Mouse (Mus musculus) neural tube, embryonic 14.5 days (tissue): ENCODE data around the gene Gba2. TPM values are rescaled to one million over a fixed set of nuclear protein-coding genes. Genes with fewer than 3 reads are reported as not detected.
"Not testable (repeated sequence)": the region's sequence is repeated elsewhere in the genome, so short reads cannot be mapped to it uniquely, and the experiment has no call there.

Source experiments
- ATAC-seq: fragments of 200-750 bp; cut with Nextera tagmentation; 2 replicates; pipeline ENCODE4 v1.8.0; 2017; ENCODE audit warnings: low read depth, mild to moderate bottlenecking, moderate TSS enrichment, moderate library complexity
- H3K27ac ChIP-seq: fragments of 300-500 bp; sonication (generic); 2 replicates; pipeline ENCODE4 v1.5.1; 2014; ENCODE audit warnings: low read depth, mild to moderate bottlenecking, control low read depth, low read length, moderate library complexity, mixed read lengths
- H3K27me3 ChIP-seq: fragments of 300-500 bp; sonication (generic); 2 replicates; pipeline ENCODE4 v1.6.1; 2014; ENCODE audit warnings: low read length; ENCODE audit not compliant: control insufficient read depth, insufficient read depth
- H3K36me3 ChIP-seq: fragments of 300-500 bp; sonication (generic); 2 replicates; pipeline ENCODE4 v1.6.1; 2014; ENCODE audit warnings: low read length, mixed read lengths; ENCODE audit not compliant: control insufficient read depth, insufficient read depth
- H3K4me1 ChIP-seq: fragments of 300-500 bp; sonication (generic); 2 replicates; pipeline ENCODE4 v1.6.1; 2014; ENCODE audit warnings: low read length; ENCODE audit not compliant: control insufficient read depth, insufficient read depth
- H3K4me2 ChIP-seq: fragments of 300-500 bp; sonication (generic); 2 replicates; pipeline ENCODE4 v1.6.1; 2014; ENCODE audit warnings: mild to moderate bottlenecking, low read depth, low read length, control low read depth
- H3K4me3 ChIP-seq: fragments of 300-500 bp; sonication (generic); 2 replicates; pipeline ENCODE4 v1.5.1; 2014; ENCODE audit warnings: low read depth, low read length, control low read depth, mixed read lengths
- H3K9ac ChIP-seq: fragments of 300-500 bp; sonication (generic); replicated peaks from 2 replicates; pipeline ENCODE4 v1.6.1; 2014; ENCODE audit warnings: low read depth, mild to moderate bottlenecking, control low read depth, low read length, mixed read lengths
- H3K9me3 ChIP-seq: fragments of 300-500 bp; sonication (generic); 2 replicates; pipeline ENCODE4 v1.6.1; 2016; ENCODE audit warnings: low read length; ENCODE audit not compliant: control insufficient read depth
- WGBS: fragments of 180-500 bp; shearing (Covaris S2); extraction: QIAGEN DNeasy Blood & Tissue Kit; methylation state at CpG from one replicate; pipeline ENCODE4 v1.1.7; 2014; 5-methylcytosine and 5-hydroxymethylcytosine counted together
- polyA plus RNA-seq: library from polyadenylated mRNA; unstranded; fragments of >200 nt; fragmentation: Nextera tagmentation; extraction: Ambion mirVana; gene quantifications from 2 replicates; pipeline ENCODE4 v1.2.1, GENCODE M21; 2014

Gene Gba2
- polyA plus RNA-seq, 1 experiment from 2014 or later: 44.4 TPM

GRCm38 (mm10) chr4:43560976-43561375, 17.7 kb downstream of the Gba2 start:
- H3K4me1 ChIP-seq: peaks cover 32% of the 10 kb centered on the region
- ATAC-seq: no peak
- 47% methylated on average over 2 of the region's 2 CpGs for WGBS

DNA sequence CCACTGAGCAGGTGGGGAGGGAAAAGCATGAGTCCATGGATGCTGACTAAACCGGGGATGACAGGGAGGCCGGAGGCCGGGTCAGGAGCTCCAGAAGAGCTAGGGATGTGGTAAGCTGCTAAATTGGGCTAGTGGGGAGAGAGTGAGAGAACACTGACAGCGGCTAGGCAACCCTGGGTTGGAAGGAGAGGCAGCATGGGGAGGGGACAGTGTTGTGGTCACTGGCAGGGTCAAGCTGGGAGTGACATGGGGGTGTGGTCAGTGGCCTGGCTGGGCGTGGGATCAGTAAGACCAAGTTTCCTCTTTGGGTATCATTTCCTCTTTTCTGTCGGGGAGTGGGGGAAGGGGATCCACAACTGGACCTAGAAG, 18.4 kb downstream of the Gba2 start:
- peaks cover 32% of the 10 kb centered on the region for H3K4me1 ChIP-seq
- H3K4me2 ChIP-seq: peak overlapping the region; percentile 0; the same call in 1 of the 2 replicates
- H3K27ac ChIP-seq: no peak overlapping the region
- 42% methylated on average over 6 of the region's 6 CpGs for WGBS
- no peak overlapping the region for H3K4me3 ChIP-seq
- ATAC-seq: no peak
- no peaks in the 10 kb centered on the region for H3K9me3 ChIP-seq
- no peak overlapping the region for H3K9ac ChIP-seq
- H3K36me3 ChIP-seq: peaks cover 14% of the 10 kb centered on the region
- no peaks in the 10 kb centered on the region for H3K27me3 ChIP-seq

More at GRCm38 (mm10) chr4:43560976-43561375, 17.7 kb downstream of the Gba2 start:
- peak overlapping the region; percentile 80 for H3K4me2 ChIP-seq
- peak overlapping the region; percentile 71; the same call in 1 of the 2 replicates for H3K9ac ChIP-seq
- no peaks in the 10 kb centered on the region for H3K27me3 ChIP-seq
- H3K27ac ChIP-seq: no peak overlapping the region
- H3K9me3 ChIP-seq: no peaks in the 10 kb centered on the region
- peaks cover 10% of the 10 kb centered on the region for H3K36me3 ChIP-seq
- peak overlapping the region; percentile 63 for H3K4me3 ChIP-seq

DNA sequence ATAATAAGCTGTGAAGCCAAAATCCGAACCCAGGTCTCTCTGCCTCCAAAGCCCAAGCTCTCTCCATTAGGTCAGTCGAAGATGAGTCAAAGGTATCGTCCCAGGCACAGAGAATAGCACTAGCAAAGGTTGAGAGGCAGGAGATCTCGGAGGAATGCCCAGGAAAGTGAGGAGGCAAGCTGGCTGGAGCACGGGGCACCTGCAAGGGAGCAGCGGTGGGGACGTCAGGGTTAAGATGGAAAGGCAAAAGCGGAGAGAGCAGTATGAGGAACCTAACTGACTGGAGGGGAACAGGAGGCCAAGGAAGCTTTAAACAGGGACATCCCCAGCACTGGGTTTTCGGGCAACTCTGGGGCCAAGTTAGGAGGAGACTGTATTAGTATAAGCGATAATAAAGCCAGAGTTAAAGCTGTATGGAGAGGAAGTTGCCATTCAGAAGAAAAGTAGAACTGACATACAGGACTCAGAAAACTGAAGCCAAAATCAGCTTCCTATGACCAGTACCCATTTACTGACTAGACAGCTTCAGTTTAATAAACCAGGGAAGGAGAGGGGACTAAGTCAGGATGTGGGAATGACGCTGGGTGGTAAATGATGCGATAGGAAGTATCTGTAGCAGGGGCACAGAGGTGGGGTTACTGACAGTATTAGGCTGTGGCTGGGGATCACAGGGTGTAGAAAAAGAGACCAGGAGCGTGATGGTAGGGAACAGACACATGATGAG, 19.0 kb downstream of the Gba2 start:
- Histone ChIP-seq H3K4me1 (peaks cover 32% of the 10 kb centered on the region), H3K4me3 (no peak overlapping the region), H3K4me2 (peak overlapping the region; percentile 0; the same call in 1 of the 2 replicates), H3K27ac (no peak overlapping the region), H3K36me3 (peaks cover 14% of the 10 kb centered on the region), H3K9me3 (no peaks in the 10 kb centered on the region), H3K9ac (no peak overlapping the region), H3K27me3 (no peaks in the 10 kb centered on the region)
- no peak for ATAC-seq
- WGBS: 78% methylated on average over 13 of the region's 13 CpGs

- Histone ChIP-seq H3K9ac (no peak overlapping the region), H3K36me3 (peaks cover 22% of the 10 kb centered on the region), H3K27me3 (no peaks in the 10 kb centered on the region), H3K4me3 (no peak overlapping the region), H3K27ac (no peak overlapping the region), H3K4me2 (peak overlapping the region; percentile 29), H3K4me1 (peaks cover 28% of the 10 kb centered on the region), H3K9me3 (no peaks in the 10 kb centered on the region)
- no peak for ATAC-seq
- 24% methylated on average over 13 of the region's 13 CpGs for WGBS
Observed at GRCm38 (mm10) chr4:43558631-43559356, 19.9 kb downstream of the Gba2 start.

DNA sequence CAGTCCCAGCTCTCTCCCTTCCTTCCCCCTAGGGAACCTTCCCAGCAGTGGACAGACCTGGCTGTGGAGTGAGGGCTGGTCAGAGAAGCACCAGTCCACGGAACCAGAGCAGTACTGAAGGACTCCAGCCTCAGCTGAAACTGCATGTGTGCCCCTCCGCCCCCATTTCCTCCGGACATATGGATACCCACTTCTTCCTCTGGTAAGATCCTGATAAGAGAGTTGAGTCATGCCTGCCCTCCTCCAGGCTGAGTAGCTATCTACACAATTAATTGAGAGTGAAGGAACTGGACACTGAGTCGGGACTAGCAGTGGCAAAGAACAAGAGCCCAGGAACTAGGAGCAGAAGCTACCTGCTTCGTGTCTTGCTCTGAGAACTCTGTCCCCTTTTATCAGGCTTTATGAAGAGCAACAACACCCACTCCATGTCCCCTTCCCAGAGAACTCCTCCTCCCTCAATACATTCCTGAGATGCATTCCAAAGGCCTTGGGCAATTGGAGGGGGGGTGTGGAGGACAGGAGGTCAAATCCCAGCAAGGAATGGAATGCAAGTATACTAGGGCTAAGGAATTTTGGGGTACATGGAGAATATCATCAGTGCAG, 20.5 kb downstream of the Gba2 start:
- no peaks in the 10 kb centered on the region for H3K9me3 ChIP-seq
- H3K27ac ChIP-seq: no peak overlapping the region
- H3K27me3 ChIP-seq: no peaks in the 10 kb centered on the region
- ATAC-seq: no peak
- no peak overlapping the region for H3K9ac ChIP-seq
- no peak overlapping the region for H3K4me2 ChIP-seq
- peaks cover 22% of the 10 kb centered on the region for H3K4me1 ChIP-seq
- H3K36me3 ChIP-seq: peaks cover 28% of the 10 kb centered on the region
- no peak overlapping the region for H3K4me3 ChIP-seq
- WGBS: 46% methylated on average over 5 of the region's 5 CpGs

DNA sequence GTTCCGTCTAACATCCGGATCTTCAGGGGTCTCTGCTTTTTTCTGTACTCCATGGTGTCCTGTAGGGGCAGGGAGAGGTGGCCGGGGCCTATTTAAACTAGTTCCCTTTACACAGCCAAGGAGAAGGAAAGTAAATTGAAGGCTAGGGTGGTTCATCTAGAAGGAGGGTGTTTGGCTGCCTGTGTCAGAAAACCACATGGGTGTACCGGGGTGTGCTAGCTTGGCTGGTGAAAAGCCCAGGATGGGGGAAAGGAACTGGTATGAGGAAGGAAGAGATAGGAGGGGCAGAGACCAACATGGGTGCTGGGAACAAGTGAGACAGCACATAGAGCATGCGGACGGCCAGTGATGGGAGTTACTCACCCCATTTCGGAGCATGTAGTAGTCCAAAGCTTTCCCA, 22.7 kb downstream of the Gba2 start:
- Histone ChIP-seq H3K27ac (no peak overlapping the region), H3K9ac (no peak overlapping the region), H3K9me3 (no peaks in the 10 kb centered on the region), H3K4me2 (no peak overlapping the region), H3K36me3 (peaks cover 46% of the 10 kb centered on the region), H3K27me3 (no peaks in the 10 kb centered on the region), H3K4me3 (no peak overlapping the region), H3K4me1 (peaks cover 14% of the 10 kb centered on the region)
- WGBS: 98% methylated on average over 7 of the region's 7 CpGs
- no peak for ATAC-seq

- Histone ChIP-seq H3K27ac (no peak overlapping the region), H3K36me3 (peaks cover 62% of the 10 kb centered on the region), H3K4me1 (0 out of 2 replicates have a peak, but pooled peaks cover 2% of the 10 kb centered on the region), H3K4me3 (no peak overlapping the region), H3K9me3 (no peaks in the 10 kb centered on the region), H3K27me3 (no peaks in the 10 kb centered on the region), H3K9ac (no peak overlapping the region), H3K4me2 (no peak overlapping the region)
- no peak for ATAC-seq
Observed at GRCm38 (mm10) chr4:43553891-43554290, 24.8 kb downstream of the Gba2 start.

DNA sequence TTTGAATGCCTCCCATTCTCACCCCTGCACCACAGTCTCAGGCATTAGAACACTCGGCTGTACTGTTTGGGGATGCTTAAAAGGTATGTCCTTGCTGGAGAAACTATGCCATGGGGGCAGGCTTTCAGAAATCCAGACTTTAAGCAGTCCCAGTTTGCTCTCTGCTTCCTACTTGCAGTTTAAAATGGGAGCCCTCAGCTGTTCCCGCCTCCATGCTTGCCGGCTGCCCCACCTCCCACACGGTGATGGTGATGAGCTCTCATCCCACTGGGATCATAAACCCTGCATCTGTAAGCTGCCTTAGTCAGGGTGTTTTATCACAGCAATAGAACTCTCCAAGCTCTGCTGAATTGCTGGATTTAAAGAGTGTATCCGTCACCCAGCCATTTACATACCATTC, 26.2 kb downstream of the Gba2 start:
- Histone ChIP-seq H3K9ac (no peak overlapping the region), H3K4me2 (no peak overlapping the region), H3K27me3 (no peaks in the 10 kb centered on the region), H3K4me3 (no peak overlapping the region), H3K27ac (no peak overlapping the region), H3K36me3 (peaks cover 76% of the 10 kb centered on the region), H3K9me3 (no peaks in the 10 kb centered on the region), H3K4me1 (no peaks in the 10 kb centered on the region)
- WGBS: 44% methylated on average over 5 of the region's 5 CpGs
- no peak for ATAC-seq

GRCm38 (mm10) chr4:43551854-43552253, 26.8 kb downstream of the Gba2 start:
- H3K36me3 ChIP-seq: peaks cover 81% of the 10 kb centered on the region
- H3K4me1 ChIP-seq, H3K9ac ChIP-seq, H3K27me3 ChIP-seq, H3K27ac ChIP-seq, H3K9me3 ChIP-seq, H3K4me2 ChIP-seq, ATAC-seq, H3K4me3 ChIP-seq: not testable (repeated sequence)
- WGBS: 85% methylated on average over 6 of the region's 6 CpGs
